Comparison of ENCODE assay signal across 9 mouse cellular contexts in genomic region chr3:54989358-54989757, GRCm38 (mm10).
DNase-seq lines count a peak whose midpoint lies in the region; ATAC-seq and TF ChIP-seq lines count a peak whose summit lies in the region.
"Had no signal": no experiment of that assay in that cellular context is flagged by ENCODE, and none has a peak within 500 bp of the region (broad histone marks: within the 10 kb centered on the region; RNA-seq: fewer than 3 reads in every experiment).

No protein-coding gene starts in this region.

- no peaks in the 10 kb centered on the region for H3K9me3 ChIP-seq in hindbrain, embryonic 13.5 days
- no peaks in the 10 kb centered on the region for H3K9me3 ChIP-seq in hindbrain, embryonic 12.5 days (replicated peaks)
- H3K9me3 ChIP-seq: embryonic facial prominence, embryonic 15.5 days had no signal

- TF ChIP-seq CTCF in layer of hippocampus, adult 2 months (conservative IDR thresholded peaks at IDR 0.05) = no peak

- no peak overlapping the region; the same call in 1 of the 2 replicates for H3K27ac ChIP-seq in hindbrain, embryonic 13.5 days
- H3K27ac ChIP-seq in hindbrain, embryonic 12.5 days = no peak overlapping the region
- no peak overlapping the region for H3K27ac ChIP-seq in layer of hippocampus, adult 2 months
- H3K27ac ChIP-seq: embryonic facial prominence, embryonic 15.5 days had no signal

- peak; percentile 17 for DNase-seq in adrenal gland, adult 8-10 months
- peak; percentile 69 for DNase-seq in gastrocnemius, postnatal 25 days
- peak; percentile 32 to 49 for DNase-seq in layer of hippocampus, adult 2 months (ENCODE audit: low spot score in 2 of 2)
- DNase-seq in ovary, postnatal 10 days (ENCODE audit: low spot score) = peak; percentile 16
- no peak for DNase-seq in thymus, postnatal 14 days
- no peak for DNase-seq in spleen, adult 18-20 months

- peak; percentile 61 for ATAC-seq in hindbrain, embryonic 13.5 days (ENCODE audit: low FRiP score)
- ATAC-seq in hindbrain, embryonic 12.5 days (ENCODE audit: low FRiP score) = no peak

- H3K4me2 ChIP-seq in hindbrain, embryonic 13.5 days = no peak overlapping the region
- H3K4me2 ChIP-seq in hindbrain, embryonic 12.5 days (replicated peaks) = no peak overlapping the region
- H3K4me2 ChIP-seq: embryonic facial prominence, embryonic 15.5 days had no signal

- no peaks in the 10 kb centered on the region for H3K27me3 ChIP-seq in hindbrain, embryonic 13.5 days
- no peaks in the 10 kb centered on the region for H3K27me3 ChIP-seq in hindbrain, embryonic 12.5 days
- H3K27me3 ChIP-seq: embryonic facial prominence, embryonic 15.5 days had no signal

- WGBS in hindbrain, embryonic 13.5 days = 51% methylated on average over 8 of the region's 8 CpGs
- 65% methylated on average over 8 of the region's 8 CpGs for whole genome bisulfite sequencing in hindbrain, embryonic 12.5 days

- peaks cover 12% of the 10 kb centered on the region for H3K4me1 ChIP-seq in hindbrain, embryonic 13.5 days (replicated peaks)
- peaks cover 10% of the 10 kb centered on the region; the same call in 1 of the 2 replicates for H3K4me1 ChIP-seq in hindbrain, embryonic 12.5 days

- H3K4me3 ChIP-seq in hindbrain, embryonic 13.5 days = no peak overlapping the region
- no peak overlapping the region for H3K4me3 ChIP-seq in hindbrain, embryonic 12.5 days
- H3K4me3 ChIP-seq in layer of hippocampus, adult 2 months = no peak overlapping the region
- H3K4me3 ChIP-seq: embryonic facial prominence, embryonic 15.5 days had no signal

- H3K36me3 ChIP-seq in hindbrain, embryonic 13.5 days = no peaks in the 10 kb centered on the region
- H3K36me3 ChIP-seq in hindbrain, embryonic 12.5 days = no peaks in the 10 kb centered on the region
- H3K36me3 ChIP-seq: embryonic facial prominence, embryonic 15.5 days had no signal

- no peak overlapping the region for H3K9ac ChIP-seq in hindbrain, embryonic 13.5 days
- H3K9ac ChIP-seq in hindbrain, embryonic 12.5 days = no peak overlapping the region
- H3K9ac ChIP-seq: embryonic facial prominence, embryonic 15.5 days had no signal

Comparison
In these comparisons a context has a peak if more than half of its experiments do, and no peak if none do; other contexts are left out.
1. DNase-seq: peak in adrenal gland, adult 8-10 months (single experiment), gastrocnemius, postnatal 25 days (single experiment), layer of hippocampus, adult 2 months (2 of 2) and ovary, postnatal 10 days (single experiment); none in thymus, postnatal 14 days (single experiment) and spleen, adult 18-20 months (0 of 2).